Mouse (Mus musculus) liver, postnatal 0 days (tissue): ENCODE measurements around the gene Hist2h4.

ENCODE experiments used
- CTCF ChIP-seq: sonication (generic); IDR thresholded peaks from 2 replicates; pipeline ENCODE4 v1.5.1; 2016; ENCODE audit warnings: antibody characterized with exemption, low read depth
- EP300 ChIP-seq: IDR thresholded peaks from 2 replicates; pipeline ENCODE4 v1.6.1; 2016; ENCODE audit warnings: antibody characterized with exemption, low read depth, mild to moderate bottlenecking

- TF ChIP-seq CTCF (no peak), EP300 (peak; percentile 69; the same call in 1 of the 2 replicates)
These were observed 3.1 kb upstream of the Hist2h4 start for GRCm38 (mm10) chr3:96266132-96266710.
